Mouse (Mus musculus) erythroblast, embryonic 14.5 days (primary cell): ENCODE results near the gene Ptpre.

Source experiments
- GATA1 ChIP-seq: IDR thresholded peaks from 2 replicates; pipeline ENCODE4 v1.6.1; 2012; ENCODE audit warnings: low read length, inconsistent platforms, mixed read lengths
- TAL1 ChIP-seq: IDR thresholded peaks from 3 replicates; pipeline ENCODE4 v1.6.1; 2012; ENCODE audit warnings: low read length, inconsistent platforms, mixed read lengths

GRCm38 (mm10) chr7:135705083-135705482, 167.8 kb downstream of the Ptpre start:
- TF ChIP-seq TAL1, result no peak
- TF ChIP-seq GATA1, result no peak
